Mouse (Mus musculus): ENCODE measurements around the gene Gid8. TPM values are rescaled to one million over a fixed set of nuclear protein-coding genes. Genes with fewer than 3 reads are reported as not detected.

The Gid8 gene
- polyA plus RNA-seq, 1 experiment = not detected

DNA sequence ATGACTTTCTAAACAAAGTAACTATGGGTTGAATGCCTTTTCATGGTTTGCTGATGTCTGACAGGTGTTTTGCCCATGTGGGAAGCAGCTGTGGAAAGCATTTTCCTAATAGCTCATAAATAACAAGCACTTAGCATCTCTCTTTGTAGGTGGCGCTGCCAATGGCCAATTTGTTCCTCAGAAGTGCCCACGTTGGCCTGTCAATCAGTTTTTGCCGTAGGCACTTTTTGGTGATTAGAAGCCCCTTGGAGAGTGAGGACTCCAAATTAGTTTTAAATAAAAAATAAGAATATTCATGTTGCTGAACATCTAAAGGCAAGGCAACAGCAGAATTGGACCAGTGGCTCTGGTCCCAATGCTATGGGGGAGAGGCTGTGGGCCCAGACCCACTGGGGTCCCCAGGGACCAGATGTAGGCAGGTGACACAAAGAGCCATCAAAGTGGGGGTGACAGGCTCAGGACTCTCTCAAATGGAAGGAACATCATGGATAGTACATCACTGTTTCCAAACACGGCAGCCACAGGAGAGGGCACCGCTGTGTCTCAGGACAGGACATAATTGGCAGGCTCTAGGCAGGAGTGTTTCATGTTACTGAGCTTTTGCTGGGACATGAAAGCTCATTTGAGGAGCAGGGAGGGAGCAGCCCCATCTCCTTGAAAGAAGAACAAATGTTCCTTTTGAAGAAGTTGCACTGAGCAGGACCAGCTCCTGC, 45.2 kb downstream of the Gid8 start:
- WGBS = 60% methylated on average over 5 of the region's 5 CpGs
- H3K4me3 ChIP-seq (ENCODE audit: insufficient read depth, low read depth, low read length) = no peak overlapping the region
- TF ChIP-seq POLR2A (IDR thresholded peaks at IDR 0.05; ENCODE audit: insufficient read depth, low read depth, low read length) (no peak), CTCF (IDR thresholded peaks at IDR 0.05; ENCODE audit: insufficient read depth, low read depth, low read length) (no peak)
- no peaks in the 10 kb centered on the region for H3K4me1 ChIP-seq (ENCODE audit: control insufficient read depth, insufficient read depth, low read length)
- H3K27ac ChIP-seq (ENCODE audit: insufficient read depth, low read depth, low read length) = no peak overlapping the region

DNA sequence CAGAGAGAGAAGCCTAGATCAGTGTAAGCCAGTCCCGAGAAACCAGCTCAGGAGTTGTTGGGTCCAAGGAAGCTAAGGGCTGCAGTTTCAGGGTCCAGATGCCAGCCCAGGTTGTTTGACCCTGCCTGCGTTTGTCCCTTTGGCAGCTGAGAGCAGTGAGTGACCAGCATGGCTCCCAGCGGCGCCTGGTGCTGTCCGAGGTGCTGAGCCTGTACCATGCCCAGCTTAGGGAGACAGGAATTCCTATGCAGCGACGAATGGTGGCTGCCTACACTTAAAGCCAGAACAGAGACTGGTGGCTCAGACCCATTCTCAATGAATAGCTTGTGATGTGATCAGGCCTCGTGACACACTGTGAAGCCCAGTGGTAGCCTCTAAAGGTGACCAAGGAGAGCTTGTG, 46.0 kb downstream of the Gid8 start:
- no peak for TF ChIP-seq CTCF (IDR thresholded peaks at IDR 0.05; ENCODE audit: insufficient read depth, low read depth, low read length)
- no peak for TF ChIP-seq POLR2A (IDR thresholded peaks at IDR 0.05; ENCODE audit: insufficient read depth, low read depth, low read length)
- WGBS = 37% methylated on average over 8 of the region's 8 CpGs
- Histone ChIP-seq H3K4me1 (ENCODE audit: control insufficient read depth, insufficient read depth, low read length) (no peaks in the 10 kb centered on the region), H3K4me3 (ENCODE audit: insufficient read depth, low read depth, low read length) (no peak overlapping the region), H3K27ac (ENCODE audit: insufficient read depth, low read depth, low read length) (no peak overlapping the region)

- Histone ChIP-seq H3K27ac (ENCODE audit: insufficient read depth, low read depth, low read length) (no peak overlapping the region), H3K4me3 (ENCODE audit: insufficient read depth, low read depth, low read length) (no peak overlapping the region), H3K4me1 (ENCODE audit: control insufficient read depth, insufficient read depth, low read length) (no peaks in the 10 kb centered on the region)
- TF ChIP-seq POLR2A (IDR thresholded peaks at IDR 0.05; ENCODE audit: insufficient read depth, low read depth, low read length) (no peak), CTCF (IDR thresholded peaks at IDR 0.05; ENCODE audit: insufficient read depth, low read depth, low read length) (no peak)
- WGBS = 28% methylated on average over 2 of the region's 2 CpGs
Observed at GRCm38 (mm10) chr2:180756786-180757185, 46.9 kb downstream of the Gid8 start.

GRCm38 (mm10) chr2:180758513-180759263, 48.8 kb downstream of the Gid8 start:
- no peak for TF ChIP-seq POLR2A (IDR thresholded peaks at IDR 0.05; ENCODE audit: insufficient read depth, low read depth, low read length)
- no peak for TF ChIP-seq CTCF (IDR thresholded peaks at IDR 0.05; ENCODE audit: insufficient read depth, low read depth, low read length)
- H3K4me1 ChIP-seq (ENCODE audit: control insufficient read depth, insufficient read depth, low read length) = no peaks in the 10 kb centered on the region
- WGBS = 57% methylated on average over 15 of the region's 15 CpGs
- no peak overlapping the region for H3K4me3 ChIP-seq (ENCODE audit: insufficient read depth, low read depth, low read length)
- H3K27ac ChIP-seq (ENCODE audit: insufficient read depth, low read depth, low read length) = no peak overlapping the region

- Histone ChIP-seq H3K4me3 (ENCODE audit: insufficient read depth, low read depth, low read length) (no peak overlapping the region), H3K4me1 (ENCODE audit: control insufficient read depth, insufficient read depth, low read length) (no peaks in the 10 kb centered on the region), H3K27ac (ENCODE audit: insufficient read depth, low read depth, low read length) (no peak overlapping the region)
- TF ChIP-seq POLR2A (IDR thresholded peaks at IDR 0.05; ENCODE audit: insufficient read depth, low read depth, low read length) (no peak), CTCF (IDR thresholded peaks at IDR 0.05; ENCODE audit: insufficient read depth, low read depth, low read length) (no peak)
- WGBS = 79% methylated on average over 11 of the region's 11 CpGs
Observed at GRCm38 (mm10) chr2:180764986-180765385, 55.1 kb downstream of the Gid8 start.

DNA sequence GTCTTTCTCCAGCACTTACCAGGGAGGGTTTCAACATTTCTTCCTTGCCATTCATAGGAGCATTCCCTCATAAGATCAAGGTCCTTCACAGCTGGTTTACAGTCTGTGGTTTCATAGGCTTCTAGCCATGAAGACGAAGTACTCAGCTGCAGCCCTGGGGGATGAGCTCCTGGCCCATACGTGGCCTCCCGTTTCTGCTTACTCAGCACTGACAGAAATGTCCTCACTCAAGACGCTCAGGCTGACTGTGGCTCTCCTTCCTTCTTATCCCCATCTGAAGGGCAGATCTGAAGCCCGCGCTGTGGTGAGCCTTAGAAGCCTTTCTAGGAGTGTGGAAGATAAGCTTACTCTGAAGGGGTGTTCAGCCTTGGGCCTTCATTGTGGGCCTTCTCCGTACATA, 55.8 kb downstream of the Gid8 start:
- H3K4me3 ChIP-seq (ENCODE audit: insufficient read depth, low read depth, low read length) = no peak overlapping the region
- H3K27ac ChIP-seq (ENCODE audit: insufficient read depth, low read depth, low read length) = no peak overlapping the region
- no peaks in the 10 kb centered on the region for H3K4me1 ChIP-seq (ENCODE audit: control insufficient read depth, insufficient read depth, low read length)
- TF ChIP-seq POLR2A (IDR thresholded peaks at IDR 0.05; ENCODE audit: insufficient read depth, low read depth, low read length) (no peak), CTCF (IDR thresholded peaks at IDR 0.05; ENCODE audit: insufficient read depth, low read depth, low read length) (no peak)
- 93% methylated on average over 7 of the region's 7 CpGs for WGBS

Other genes starting within 250 kb of the Gid8 start
- gene Ntsr1, start 210.1 kb upstream of the Gid8 start, polyA plus RNA-seq (2012; ENCODE audit: insufficient read depth, insufficient read length, low replicate concordance, missing spikeins) = not detected in 2 replicates
- gene Mrgbp, start 128.8 kb upstream of the Gid8 start, polyA plus RNA-seq (2012; ENCODE audit: insufficient read depth, insufficient read length, low replicate concordance, missing spikeins) = not detected in 2 replicates
- gene Ogfr, start 120.9 kb upstream of the Gid8 start, polyA plus RNA-seq (2012; ENCODE audit: insufficient read depth, insufficient read length, low replicate concordance, missing spikeins) = 125 TPM in 1 of 2 replicates, not detected in the other
- not detected in 2 replicates for gene Col9a3, start 112.3 kb upstream of the Gid8 start, polyA plus RNA-seq (2012; ENCODE audit: insufficient read depth, insufficient read length, low replicate concordance, missing spikeins)
- gene Tcfl5, start 67.4 kb upstream of the Gid8 start, polyA plus RNA-seq (2012; ENCODE audit: insufficient read depth, insufficient read length, low replicate concordance, missing spikeins) = not detected in 2 replicates
- gene Dido1, start 118 bp upstream of the Gid8 start, polyA plus RNA-seq (2012; ENCODE audit: insufficient read depth, insufficient read length, low replicate concordance, missing spikeins) = 63.1 TPM in 1 of 2 replicates, not detected in the other
- not detected in 2 replicates for gene Slc17a9, start 15.1 kb downstream of the Gid8 start, polyA plus RNA-seq (2012; ENCODE audit: insufficient read depth, insufficient read length, low replicate concordance, missing spikeins)
- not detected in 2 replicates for gene Bhlhe23, start 66.8 kb downstream of the Gid8 start, polyA plus RNA-seq (2012; ENCODE audit: insufficient read depth, insufficient read length, low replicate concordance, missing spikeins)
- not detected in 2 replicates for gene Ythdf1, start 210.8 kb downstream of the Gid8 start, polyA plus RNA-seq (2012; ENCODE audit: insufficient read depth, insufficient read length, low replicate concordance, missing spikeins)
- not detected in 2 replicates for gene Birc7, start 218.9 kb downstream of the Gid8 start, polyA plus RNA-seq (2012; ENCODE audit: insufficient read depth, insufficient read length, low replicate concordance, missing spikeins)
- gene Nkain4, start 244.6 kb downstream of the Gid8 start, polyA plus RNA-seq (2012; ENCODE audit: insufficient read depth, insufficient read length, low replicate concordance, missing spikeins) = not detected in 2 replicates